Mouse (Mus musculus): ENCODE measurements around the gene Bcl7a. TPM values are rescaled to one million over a fixed set of nuclear protein-coding genes. Genes with fewer than 3 reads are reported as not detected.

The Bcl7a gene
- polyA plus RNA-seq, 1 experiment from 2014 or later = 42.4 TPM

- Histone ChIP-seq H3K4me1 (ENCODE audit: control insufficient read depth, insufficient read depth, low read length) (no peaks in the 10 kb centered on the region), H3K9ac (replicated peaks; ENCODE audit: low read length) (no peak overlapping the region), H3K4me2 (ENCODE audit: low read length) (no peak overlapping the region), H3K36me3 (ENCODE audit: control insufficient read depth, insufficient read depth, low read length) (no peaks in the 10 kb centered on the region), H3K9me3 (ENCODE audit: control insufficient read depth, low read length) (no peaks in the 10 kb centered on the region), H3K27me3 (ENCODE audit: control insufficient read depth, insufficient read depth, low read length) (no peaks in the 10 kb centered on the region), H3K27ac (replicated peaks; ENCODE audit: low read depth, low read length) (no peak overlapping the region), H3K4me3 (replicated peaks; ENCODE audit: low read depth, low read length) (no peak overlapping the region)
- ATAC-seq (ENCODE audit: low FRiP score, low TSS enrichment) (no peak), DNase-seq (no peak)
- whole genome bisulfite sequencing = 54% methylated on average over 18 of the region's 18 CpGs
Measured at GRCm38 (mm10) chr5:123307630-123308282, 35.9 kb upstream of the Bcl7a start.

- no peaks in the 10 kb centered on the region for H3K9me3 ChIP-seq (ENCODE audit: control insufficient read depth, low read length)
- no peaks in the 10 kb centered on the region for H3K36me3 ChIP-seq (ENCODE audit: control insufficient read depth, insufficient read depth, low read length)
- no peak overlapping the region for H3K9ac ChIP-seq (replicated peaks; ENCODE audit: low read length)
- no peak overlapping the region for H3K4me3 ChIP-seq (replicated peaks; ENCODE audit: low read depth, low read length)
- no peak overlapping the region for H3K4me2 ChIP-seq (ENCODE audit: low read length)
- ATAC-seq (ENCODE audit: low FRiP score, low TSS enrichment) = no peak
- no peak for DNase-seq
- no peaks in the 10 kb centered on the region for H3K27me3 ChIP-seq (ENCODE audit: control insufficient read depth, insufficient read depth, low read length)
- H3K27ac ChIP-seq (replicated peaks; ENCODE audit: low read depth, low read length) = no peak overlapping the region
- no peaks in the 10 kb centered on the region for H3K4me1 ChIP-seq (ENCODE audit: control insufficient read depth, insufficient read depth, low read length)
- 48% methylated on average over 10 of the region's 10 CpGs for whole genome bisulfite sequencing
Measured at GRCm38 (mm10) chr5:123309816-123310215, 33.8 kb upstream of the Bcl7a start.

GRCm38 (mm10) chr5:123310221-123310620 lies 33.4 kb upstream of the Bcl7a start:
- no peak overlapping the region for H3K27ac ChIP-seq (replicated peaks; ENCODE audit: low read depth, low read length)
- no peak for ATAC-seq (ENCODE audit: low FRiP score, low TSS enrichment)
- H3K9ac ChIP-seq (replicated peaks; ENCODE audit: low read length) = no peak overlapping the region
- no peaks in the 10 kb centered on the region for H3K27me3 ChIP-seq (ENCODE audit: control insufficient read depth, insufficient read depth, low read length)
- WGBS = 67% methylated on average over 7 of the region's 7 CpGs
- H3K4me2 ChIP-seq (ENCODE audit: low read length) = no peak overlapping the region
- no peaks in the 10 kb centered on the region for H3K36me3 ChIP-seq (ENCODE audit: control insufficient read depth, insufficient read depth, low read length)
- H3K4me3 ChIP-seq (replicated peaks; ENCODE audit: low read depth, low read length) = no peak overlapping the region
- no peaks in the 10 kb centered on the region; the same call in 1 of the 2 replicates for H3K4me1 ChIP-seq (ENCODE audit: control insufficient read depth, insufficient read depth, low read length)
- H3K9me3 ChIP-seq (ENCODE audit: control insufficient read depth, low read length) = no peaks in the 10 kb centered on the region
- DNase-seq = no peak

GRCm38 (mm10) chr5:123313058-123313630 lies 30.5 kb upstream of the Bcl7a start:
- ATAC-seq (ENCODE audit: low FRiP score, low TSS enrichment) = no peak
- Histone ChIP-seq H3K4me3 (replicated peaks; ENCODE audit: low read depth, low read length) (no peak overlapping the region), H3K36me3 (ENCODE audit: control insufficient read depth, insufficient read depth, low read length) (no peaks in the 10 kb centered on the region)

GRCm38 (mm10) chr5:123313851-123314380 lies 29.7 kb upstream of the Bcl7a start:
- WGBS = 63% methylated on average over 11 of the region's 11 CpGs
- no peaks in the 10 kb centered on the region for H3K9me3 ChIP-seq (ENCODE audit: control insufficient read depth, low read length)
- H3K27ac ChIP-seq (replicated peaks; ENCODE audit: low read depth, low read length) = no peak overlapping the region
- peaks cover 3% of the 10 kb centered on the region; the same call in 1 of the 2 replicates for H3K4me1 ChIP-seq (ENCODE audit: control insufficient read depth, insufficient read depth, low read length)
- H3K4me2 ChIP-seq (ENCODE audit: low read length) = no peak overlapping the region
- no peaks in the 10 kb centered on the region for H3K36me3 ChIP-seq (ENCODE audit: control insufficient read depth, insufficient read depth, low read length)
- DNase-seq (no peak), ATAC-seq (ENCODE audit: low FRiP score, low TSS enrichment) (no peak)
- no peak overlapping the region for H3K4me3 ChIP-seq (replicated peaks; ENCODE audit: low read depth, low read length)
- H3K9ac ChIP-seq (replicated peaks; ENCODE audit: low read length) = no peak overlapping the region
- H3K27me3 ChIP-seq (ENCODE audit: control insufficient read depth, insufficient read depth, low read length) = no peaks in the 10 kb centered on the region

More at GRCm38 (mm10) chr5:123313058-123313630, 30.5 kb upstream of the Bcl7a start:
- Histone ChIP-seq H3K9ac (replicated peaks; ENCODE audit: low read length) (no peak overlapping the region), H3K9me3 (ENCODE audit: control insufficient read depth, low read length) (no peaks in the 10 kb centered on the region), H3K4me1 (ENCODE audit: control insufficient read depth, insufficient read depth, low read length) (peaks cover 3% of the 10 kb centered on the region; the same call in 1 of the 2 replicates), H3K27me3 (ENCODE audit: control insufficient read depth, insufficient read depth, low read length) (no peaks in the 10 kb centered on the region), H3K27ac (replicated peaks; ENCODE audit: low read depth, low read length) (no peak overlapping the region), H3K4me2 (ENCODE audit: low read length) (no peak overlapping the region)
- 65% methylated on average over 12 of the region's 12 CpGs for WGBS
- DNase-seq = no peak

- H3K27ac ChIP-seq (replicated peaks; ENCODE audit: low read depth, low read length) = no peak overlapping the region
- peaks cover 3% of the 10 kb centered on the region; the same call in 1 of the 2 replicates for H3K4me1 ChIP-seq (ENCODE audit: control insufficient read depth, insufficient read depth, low read length)
- H3K4me3 ChIP-seq (replicated peaks; ENCODE audit: low read depth, low read length) = no peak overlapping the region
- no peaks in the 10 kb centered on the region for H3K27me3 ChIP-seq (ENCODE audit: control insufficient read depth, insufficient read depth, low read length)
- ATAC-seq (ENCODE audit: low FRiP score, low TSS enrichment) (no peak), DNase-seq (no peak)
- H3K4me2 ChIP-seq (ENCODE audit: low read length) = no peak overlapping the region
- H3K9me3 ChIP-seq (ENCODE audit: control insufficient read depth, low read length) = no peaks in the 10 kb centered on the region
- WGBS = 31% methylated on average over 10 of the region's 10 CpGs
- no peaks in the 10 kb centered on the region for H3K36me3 ChIP-seq (ENCODE audit: control insufficient read depth, insufficient read depth, low read length)
- H3K9ac ChIP-seq (replicated peaks; ENCODE audit: low read length) = no peak overlapping the region
Measured at GRCm38 (mm10) chr5:123315219-123315866, 28.3 kb upstream of the Bcl7a start.

- Histone ChIP-seq H3K4me1 (ENCODE audit: control insufficient read depth, insufficient read depth, low read length) (peaks cover 3% of the 10 kb centered on the region; the same call in 1 of the 2 replicates), H3K9me3 (ENCODE audit: control insufficient read depth, low read length) (no peaks in the 10 kb centered on the region), H3K27me3 (ENCODE audit: control insufficient read depth, insufficient read depth, low read length) (no peaks in the 10 kb centered on the region), H3K27ac (replicated peaks; ENCODE audit: low read depth, low read length) (no peak overlapping the region), H3K36me3 (ENCODE audit: control insufficient read depth, insufficient read depth, low read length) (no peaks in the 10 kb centered on the region), H3K4me3 (replicated peaks; ENCODE audit: low read depth, low read length) (no peak overlapping the region), H3K9ac (replicated peaks; ENCODE audit: low read length) (no peak overlapping the region), H3K4me2 (ENCODE audit: low read length) (no peak overlapping the region)
- DNase-seq (no peak), ATAC-seq (ENCODE audit: low FRiP score, low TSS enrichment) (no peak)
- 39% methylated on average over 6 of the region's 6 CpGs for WGBS
Measured at GRCm38 (mm10) chr5:123317992-123318391, 25.6 kb upstream of the Bcl7a start.

- ATAC-seq (ENCODE audit: low FRiP score, low TSS enrichment) (no peak), DNase-seq (no peak)
- Histone ChIP-seq H3K4me1 (ENCODE audit: control insufficient read depth, insufficient read depth, low read length) (peaks cover 3% of the 10 kb centered on the region; the same call in 1 of the 2 replicates), H3K4me2 (ENCODE audit: low read length) (no peak overlapping the region), H3K4me3 (replicated peaks; ENCODE audit: low read depth, low read length) (no peak overlapping the region), H3K9me3 (ENCODE audit: control insufficient read depth, low read length) (no peaks in the 10 kb centered on the region), H3K9ac (replicated peaks; ENCODE audit: low read length) (no peak overlapping the region), H3K27ac (replicated peaks; ENCODE audit: low read depth, low read length) (no peak overlapping the region), H3K27me3 (ENCODE audit: control insufficient read depth, insufficient read depth, low read length) (no peaks in the 10 kb centered on the region), H3K36me3 (ENCODE audit: control insufficient read depth, insufficient read depth, low read length) (no peaks in the 10 kb centered on the region)
- 88% methylated on average over 3 of the region's 3 CpGs for WGBS
Measured at GRCm38 (mm10) chr5:123320136-123320535, 23.5 kb upstream of the Bcl7a start.
